Mouse (Mus musculus) embryonic facial prominence, embryonic 10.5 days (tissue): Measurements from ENCODE around the gene Lasp1. TPM values are rescaled to one million over a fixed set of nuclear protein-coding genes. Genes with fewer than 3 reads are reported as not detected.

Experiments
- DNase-seq: peaks from one replicate; pipeline ENCODE4 v3.0.0-alpha.2; 2017; ENCODE audit warnings: low spot score
- H3K27ac ChIP-seq: fragments of 300-500 bp; sonication (generic); replicated peaks from 2 replicates; pipeline ENCODE4 v1.5.1; 2016; ENCODE audit warnings: mild to moderate bottlenecking
- H3K27me3 ChIP-seq: fragments of 300-500 bp; sonication (generic); replicated peaks from 2 replicates; pipeline ENCODE4 v1.6.1; 2016; ENCODE audit warnings: low read depth, mild to moderate bottlenecking; ENCODE audit not compliant: poor library complexity, severe bottlenecking
- H3K36me3 ChIP-seq: fragments of 300-500 bp; sonication (generic); replicated peaks from 2 replicates; pipeline ENCODE4 v1.6.1; 2016; ENCODE audit warnings: mild to moderate bottlenecking, moderate library complexity
- H3K4me1 ChIP-seq: fragments of 300-500 bp; sonication (generic); 2 replicates; pipeline ENCODE4 v1.6.1; 2016
- H3K4me3 ChIP-seq: fragments of 300-500 bp; sonication (generic); 2 replicates; pipeline ENCODE4 v1.5.1; 2016; ENCODE audit warnings: mild to moderate bottlenecking, moderate library complexity
- H3K9me3 ChIP-seq: fragments of 300-500 bp; sonication (generic); 2 replicates; pipeline ENCODE4 v1.6.1; 2016; ENCODE audit warnings: mild to moderate bottlenecking
- WGBS: fragments of 180-500 bp; shearing (Covaris S2); methylation state at CpG from one replicate; pipeline ENCODE4 v1.1.7; 2016; 5-methylcytosine and 5-hydroxymethylcytosine counted together
- polyA plus RNA-seq: library from polyadenylated mRNA; unstranded; fragments of >200 nt; fragmentation: Nextera tagmentation; extraction: Ambion mirVana; gene quantifications from 2 replicates; pipeline ENCODE4 v1.2.1, GENCODE M21; 2016

Gene Lasp1
- 90.5 and 98.7 TPM in 2 replicates for polyA plus RNA-seq

- Histone ChIP-seq H3K9me3 (no peaks in the 10 kb centered on the region), H3K27ac (peak within 1 kb of the TSS; percentile 97), H3K36me3 (peaks cover 6% of the 10 kb centered on the region; the same call in 1 of the 2 replicates), H3K27me3 (no peaks in the 10 kb centered on the region), H3K4me3 (peak within 1 kb of the TSS; percentile 96), H3K4me1 (peaks cover 43% of the 10 kb centered on the region)
- peak; percentile 92 for DNase-seq
- under 1% methylated on average over 11 of the region's 11 CpGs for WGBS
Observed at GRCm38 (mm10) chr11:97798782-97799145, at the start of gene Lasp1. TSS of gene Lasp1 (plus strand) at chr11:97799000.

GRCm38 (mm10) chr11:97753277-97753676 lies 45.5 kb upstream of the Lasp1 start:
- H3K4me3 ChIP-seq: no peak overlapping the region
- DNase-seq: no peak
- H3K36me3 ChIP-seq: peaks cover 97% of the 10 kb centered on the region
- H3K27ac ChIP-seq: no peak overlapping the region
- no peaks in the 10 kb centered on the region for H3K27me3 ChIP-seq
- peaks cover 7% of the 10 kb centered on the region; the same call in 1 of the 2 replicates for H3K9me3 ChIP-seq
- WGBS: 95% methylated on average over 8 of the region's 8 CpGs
- no peaks in the 10 kb centered on the region for H3K4me1 ChIP-seq

- Histone ChIP-seq H3K9me3 (no peaks in the 10 kb centered on the region), H3K4me3 (no peak overlapping the region), H3K27me3 (no peaks in the 10 kb centered on the region), H3K36me3 (peaks cover 98% of the 10 kb centered on the region), H3K27ac (no peak overlapping the region), H3K4me1 (no peaks in the 10 kb centered on the region)
- 97% methylated on average over 1 of the region's 1 CpGs for WGBS
- DNase-seq: no peak
Observed at GRCm38 (mm10) chr11:97758125-97758524, 40.7 kb upstream of the Lasp1 start.

- no peak for DNase-seq
- no peaks in the 10 kb centered on the region for H3K4me1 ChIP-seq
- H3K27ac ChIP-seq: no peak overlapping the region
- H3K27me3 ChIP-seq: no peaks in the 10 kb centered on the region
- WGBS: 89% methylated on average over 6 of the region's 6 CpGs
- H3K36me3 ChIP-seq: peaks cover 98% of the 10 kb centered on the region
- no peaks in the 10 kb centered on the region for H3K9me3 ChIP-seq
- H3K4me3 ChIP-seq: no peak overlapping the region
Observed at GRCm38 (mm10) chr11:97758942-97759341, 39.9 kb upstream of the Lasp1 start.

GRCm38 (mm10) chr11:97761638-97762037 lies 37.2 kb upstream of the Lasp1 start:
- Histone ChIP-seq H3K4me3 (no peak overlapping the region), H3K9me3 (no peaks in the 10 kb centered on the region), H3K27ac (no peak overlapping the region), H3K36me3 (peaks cover 78% of the 10 kb centered on the region), H3K4me1 (peaks cover 13% of the 10 kb centered on the region), H3K27me3 (no peaks in the 10 kb centered on the region)
- no peak for DNase-seq

- no peaks in the 10 kb centered on the region for H3K27me3 ChIP-seq
- WGBS: 1% methylated on average over 38 of the region's 38 CpGs
- peaks cover 13% of the 10 kb centered on the region for H3K4me1 ChIP-seq
- no peaks in the 10 kb centered on the region for H3K9me3 ChIP-seq
- peak within 1 kb of the TSS; percentile 85 for H3K27ac ChIP-seq
- peak; percentile 93 for DNase-seq
- peaks cover 32% of the 10 kb centered on the region for H3K36me3 ChIP-seq
- peak within 1 kb of the TSS; percentile 77 for H3K4me3 ChIP-seq
Observed at GRCm38 (mm10) chr11:97766154-97766881, 32.5 kb upstream of the Lasp1 start, which contains the start of gene Cwc25. TSS of gene Cwc25 (minus strand) at chr11:97766556.

GRCm38 (mm10) chr11:97769704-97770103 lies 29.1 kb upstream of the Lasp1 start:
- no peak overlapping the region for H3K27ac ChIP-seq
- H3K9me3 ChIP-seq: no peaks in the 10 kb centered on the region
- H3K27me3 ChIP-seq: no peaks in the 10 kb centered on the region
- DNase-seq: no peak
- H3K36me3 ChIP-seq: peaks cover 4% of the 10 kb centered on the region; the same call in 1 of the 2 replicates
- H3K4me3 ChIP-seq: no peak overlapping the region
- peaks cover 13% of the 10 kb centered on the region for H3K4me1 ChIP-seq
- 39% methylated on average over 2 of the region's 2 CpGs for WGBS

GRCm38 (mm10) chr11:97771410-97771809 lies 27.4 kb upstream of the Lasp1 start:
- Histone ChIP-seq H3K4me1 (no peaks in the 10 kb centered on the region; the same call in 1 of the 2 replicates), H3K36me3 (peaks cover 22% of the 10 kb centered on the region), H3K9me3 (no peaks in the 10 kb centered on the region), H3K27ac (no peak overlapping the region), H3K27me3 (no peaks in the 10 kb centered on the region), H3K4me3 (no peak overlapping the region)
- DNase-seq: no peak
- WGBS: 83% methylated on average over 14 of the region's 14 CpGs

GRCm38 (mm10) chr11:97775186-97775585 lies 23.6 kb upstream of the Lasp1 start:
- Histone ChIP-seq H3K27me3 (no peaks in the 10 kb centered on the region), H3K9me3 (no peaks in the 10 kb centered on the region), H3K4me3 (0 out of 2 replicates have a peak overlapping the region, but pooled peaks have one; percentile 14), H3K36me3 (peaks cover 59% of the 10 kb centered on the region), H3K4me1 (peaks cover 16% of the 10 kb centered on the region), H3K27ac (0 out of 2 replicates have a peak overlapping the region, but pooled peaks have one; percentile 26)
- DNase-seq: no peak
- 74% methylated on average over 13 of the region's 13 CpGs for WGBS

- peak within 1 kb of the TSS; percentile 26; the same call in 1 of the 2 replicates for H3K27ac ChIP-seq
- no peaks in the 10 kb centered on the region for H3K27me3 ChIP-seq
- peak within 1 kb of the TSS; percentile 14; the same call in 1 of the 2 replicates for H3K4me3 ChIP-seq
- peaks cover 67% of the 10 kb centered on the region for H3K36me3 ChIP-seq
- no peaks in the 10 kb centered on the region for H3K9me3 ChIP-seq
- peak; percentile 12 for DNase-seq
- 47% methylated on average over 17 of the region's 17 CpGs for WGBS
- peaks cover 24% of the 10 kb centered on the region for H3K4me1 ChIP-seq
Observed at GRCm38 (mm10) chr11:97775808-97776496, 22.8 kb upstream of the Lasp1 start, which contains the start of gene 1700001P01Rik. TSS of gene 1700001P01Rik (minus strand) at chr11:97775918.

- no peak overlapping the region; the same call in 1 of the 2 replicates for H3K4me3 ChIP-seq
- 58% methylated on average over 5 of the region's 5 CpGs for WGBS
- H3K4me1 ChIP-seq: peaks cover 27% of the 10 kb centered on the region
- no peaks in the 10 kb centered on the region for H3K27me3 ChIP-seq
- no peak overlapping the region for H3K27ac ChIP-seq
- no peaks in the 10 kb centered on the region for H3K9me3 ChIP-seq
- DNase-seq: no peak
- H3K36me3 ChIP-seq: peaks cover 70% of the 10 kb centered on the region
Observed at GRCm38 (mm10) chr11:97776497-97777128, 22.2 kb upstream of the Lasp1 start.

GRCm38 (mm10) chr11:97777129-97777529 lies 21.7 kb upstream of the Lasp1 start:
- Histone ChIP-seq H3K27ac (no peak overlapping the region), H3K4me3 (no peak overlapping the region), H3K36me3 (peaks cover 70% of the 10 kb centered on the region), H3K9me3 (no peaks in the 10 kb centered on the region), H3K27me3 (no peaks in the 10 kb centered on the region), H3K4me1 (peaks cover 27% of the 10 kb centered on the region)
- 41% methylated on average over 2 of the region's 2 CpGs for WGBS
- peak; percentile 44 for DNase-seq
